Mouse (Mus musculus): ENCODE results near the gene Kcns1. TPM values are rescaled to one million over a fixed set of nuclear protein-coding genes. Genes with fewer than 3 reads are reported as not detected.

Gene Kcns1
- polyA plus RNA-seq, 1 experiment = not detected

- no peak for TF ChIP-seq REST (IDR thresholded peaks at IDR 0.05; ENCODE audit: insufficient read depth, insufficient read length)
- H3K4me3 ChIP-seq = no peak within 1 kb of the TSS
- no peak within 1 kb of the TSS for H3K4me2 ChIP-seq (ENCODE audit: low read depth)
Measured at GRCm38 (mm10) chr2:164182692-164183255, 11.9 kb upstream of the Kcns1 start, which contains the start of gene Wfdc5. Wfdc5 (minus strand) TSS chr2:164182742.

GRCm38 (mm10) chr2:164180770-164181169 lies 9.9 kb upstream of the Kcns1 start:
- Histone ChIP-seq H3K79me2 (ENCODE audit: control insufficient read depth, insufficient read depth) (no peaks in the 10 kb centered on the region), H3K4me3 (no peak overlapping the region), H3K36me3 (ENCODE audit: control insufficient read depth, insufficient read depth) (no peaks in the 10 kb centered on the region), H3ac (ENCODE audit: control insufficient read depth, insufficient read length) (no peak overlapping the region), H3K4me2 (ENCODE audit: low read depth) (no peak overlapping the region), H3K27me3 (ENCODE audit: control insufficient read depth, insufficient read depth, insufficient read length) (peaks cover 69% of the 10 kb centered on the region)
- TF ChIP-seq E2F4 (IDR thresholded peaks at IDR 0.05; ENCODE audit: insufficient read depth) = no peak
- TF ChIP-seq MAX (IDR thresholded peaks at IDR 0.05; ENCODE audit: low read depth) = no peak

More at GRCm38 (mm10) chr2:164182692-164183255, 11.9 kb upstream of the Kcns1 start, which contains the start of gene Wfdc5:
- Histone ChIP-seq H3K27me3 (ENCODE audit: control insufficient read depth, insufficient read depth, insufficient read length) (peaks cover 51% of the 10 kb centered on the region), H3ac (ENCODE audit: control insufficient read depth, insufficient read length) (no peak within 1 kb of the TSS), H3K36me3 (ENCODE audit: control insufficient read depth, insufficient read depth) (no peaks in the 10 kb centered on the region), H3K79me2 (ENCODE audit: control insufficient read depth, insufficient read depth) (no peaks in the 10 kb centered on the region)

DNA sequence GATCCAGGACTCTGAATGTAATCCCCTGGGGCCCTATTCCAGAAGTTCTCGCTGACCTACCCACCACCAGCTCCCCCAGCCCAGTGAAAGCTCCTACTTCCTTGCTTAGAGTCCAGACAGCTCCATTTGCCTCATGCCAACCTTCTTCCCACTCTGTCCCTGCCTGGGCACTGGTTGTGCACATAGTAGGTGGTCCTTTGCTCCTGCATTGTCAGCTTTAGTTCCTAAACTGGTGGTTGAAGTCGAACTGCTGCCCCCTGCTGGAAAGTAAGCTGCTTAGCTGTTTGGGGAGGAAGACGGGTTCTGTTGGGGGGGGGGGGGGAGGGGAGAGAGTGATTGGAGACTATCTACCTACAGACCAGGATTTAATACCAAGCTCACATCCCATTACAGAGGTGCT lies 9.2 kb upstream of the Kcns1 start:
- no peak for TF ChIP-seq POLR2A (IDR thresholded peaks at IDR 0.05; ENCODE audit: insufficient read length, low read depth)
- no peak for TF ChIP-seq E2F4 (IDR thresholded peaks at IDR 0.05; ENCODE audit: insufficient read depth)
- no peak for TF ChIP-seq SRF (IDR thresholded peaks at IDR 0.05; ENCODE audit: control insufficient read depth, insufficient read length, low read depth)
- no peak for TF ChIP-seq CEBPB (IDR thresholded peaks at IDR 0.05; ENCODE audit: insufficient read depth, poor library complexity, severe bottlenecking)
- no peak for TF ChIP-seq REST (IDR thresholded peaks at IDR 0.05; ENCODE audit: insufficient read depth, insufficient read length)
- no peak for TF ChIP-seq USF1 (IDR thresholded peaks at IDR 0.05; ENCODE audit: low read depth)
- TF ChIP-seq TCF12 (IDR thresholded peaks at IDR 0.05; ENCODE audit: insufficient read depth, poor library complexity, severe bottlenecking) = no peak
- no peak for TF ChIP-seq POLR2AphosphoS2 (IDR thresholded peaks at IDR 0.05; ENCODE audit: insufficient read length, low read depth)
- no peak for TF ChIP-seq MAX (IDR thresholded peaks at IDR 0.05; ENCODE audit: low read depth)
- no peak for TF ChIP-seq MYOD1 (IDR thresholded peaks at IDR 0.05; ENCODE audit: control insufficient read depth in 1 of 3, insufficient read length in 2 of 3, low read depth in 2 of 3)
- no peak for TF ChIP-seq MYOG (IDR thresholded peaks at IDR 0.05; ENCODE audit: control insufficient read depth in 1 of 3, insufficient read depth in 1 of 3, insufficient read length in 2 of 3, low read depth in 2 of 3)
- TF ChIP-seq TCF3 (IDR thresholded peaks at IDR 0.05; ENCODE audit: insufficient read length, low read depth) = no peak
- H3K4me2 ChIP-seq (ENCODE audit: low read depth) = no peak overlapping the region
- H3K79me2 ChIP-seq (ENCODE audit: control insufficient read depth, insufficient read depth) = no peaks in the 10 kb centered on the region
- no peaks in the 10 kb centered on the region for H3K36me3 ChIP-seq (ENCODE audit: control insufficient read depth, insufficient read depth)
- H3K4me3 ChIP-seq = no peak overlapping the region
- H3ac ChIP-seq (ENCODE audit: control insufficient read depth, insufficient read length) = no peak overlapping the region
- peaks cover 64% of the 10 kb centered on the region for H3K27me3 ChIP-seq (ENCODE audit: control insufficient read depth, insufficient read depth, insufficient read length)

DNA sequence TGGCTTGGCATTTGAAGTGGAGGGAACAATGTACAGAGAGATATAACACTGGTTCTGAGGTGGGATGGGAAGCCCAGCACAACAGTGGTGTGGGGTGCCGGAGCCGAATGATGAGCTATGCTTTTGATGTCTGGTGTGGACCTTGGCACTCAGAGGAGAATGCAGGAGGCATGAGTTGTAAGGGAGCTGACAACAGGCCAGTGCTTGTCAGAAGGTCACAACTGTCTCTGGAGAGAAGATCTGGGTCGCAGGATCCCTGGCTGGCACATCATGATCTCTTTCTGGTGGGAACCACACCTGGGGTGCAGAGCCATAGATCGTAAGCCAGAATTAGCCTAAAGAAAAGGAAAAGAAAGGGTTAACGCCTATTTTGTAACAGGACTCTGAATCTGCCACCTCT lies 6.9 kb upstream of the Kcns1 start:
- no peaks in the 10 kb centered on the region for H3K79me2 ChIP-seq (ENCODE audit: control insufficient read depth, insufficient read depth)
- no peaks in the 10 kb centered on the region for H3K36me3 ChIP-seq (ENCODE audit: control insufficient read depth, insufficient read depth)
- no peak overlapping the region for H3K4me2 ChIP-seq (ENCODE audit: low read depth)
- no peak for TF ChIP-seq E2F4 (IDR thresholded peaks at IDR 0.05; ENCODE audit: insufficient read depth)
- no peak overlapping the region for H3ac ChIP-seq (ENCODE audit: control insufficient read depth, insufficient read length)
- H3K4me3 ChIP-seq = no peak overlapping the region
- peaks cover 68% of the 10 kb centered on the region for H3K27me3 ChIP-seq (ENCODE audit: control insufficient read depth, insufficient read depth, insufficient read length)

DNA sequence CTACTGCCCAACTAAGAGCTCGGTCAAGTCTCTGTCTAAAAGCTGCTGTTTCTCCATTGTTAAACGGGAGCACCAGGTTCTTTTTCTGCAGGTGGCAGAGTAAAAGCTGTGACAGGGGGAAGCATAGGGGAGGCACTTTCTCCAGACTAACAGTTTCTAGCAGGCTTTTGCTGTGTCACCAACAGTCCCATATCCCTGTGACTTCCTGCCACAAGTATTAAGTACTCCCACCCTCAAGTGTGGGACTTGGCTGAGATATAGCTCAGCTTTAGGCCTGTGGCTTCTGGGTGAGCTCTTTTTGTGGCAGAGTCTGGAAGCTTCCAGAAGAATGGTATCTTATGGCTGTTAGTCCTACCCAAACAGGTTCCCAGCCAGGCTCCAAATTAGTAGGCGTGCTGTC lies 4.9 kb upstream of the Kcns1 start:
- peaks cover 66% of the 10 kb centered on the region for H3K27me3 ChIP-seq (ENCODE audit: control insufficient read depth, insufficient read depth, insufficient read length)
- H3K79me2 ChIP-seq (ENCODE audit: control insufficient read depth, insufficient read depth) = no peaks in the 10 kb centered on the region
- no peaks in the 10 kb centered on the region for H3K36me3 ChIP-seq (ENCODE audit: control insufficient read depth, insufficient read depth)
- H3ac ChIP-seq (ENCODE audit: control insufficient read depth, insufficient read length) = no peak overlapping the region
- no peak overlapping the region for H3K4me3 ChIP-seq
- H3K4me2 ChIP-seq (ENCODE audit: low read depth) = no peak overlapping the region
- TF ChIP-seq USF1 (IDR thresholded peaks at IDR 0.05; ENCODE audit: low read depth) (no peak), MAX (IDR thresholded peaks at IDR 0.05; ENCODE audit: low read depth) (no peak), POLR2A (IDR thresholded peaks at IDR 0.05; ENCODE audit: insufficient read length, low read depth) (no peak), MYOD1 (IDR thresholded peaks at IDR 0.05; ENCODE audit: control insufficient read depth in 1 of 3, insufficient read length in 2 of 3, low read depth in 2 of 3) (no peak), CEBPB (IDR thresholded peaks at IDR 0.05; ENCODE audit: insufficient read depth, poor library complexity, severe bottlenecking) (no peak), MYOG (IDR thresholded peaks at IDR 0.05; ENCODE audit: control insufficient read depth in 1 of 3, insufficient read depth in 1 of 3, insufficient read length in 2 of 3, low read depth in 2 of 3) (no peak), TCF12 (IDR thresholded peaks at IDR 0.05; ENCODE audit: insufficient read depth, poor library complexity, severe bottlenecking) (no peak), SRF (IDR thresholded peaks at IDR 0.05; ENCODE audit: control insufficient read depth, insufficient read length, low read depth) (no peak), REST (IDR thresholded peaks at IDR 0.05; ENCODE audit: insufficient read depth, insufficient read length) (no peak), POLR2AphosphoS2 (IDR thresholded peaks at IDR 0.05; ENCODE audit: insufficient read length, low read depth) (no peak), E2F4 (IDR thresholded peaks at IDR 0.05; ENCODE audit: insufficient read depth) (no peak), TCF3 (IDR thresholded peaks at IDR 0.05; ENCODE audit: insufficient read length, low read depth) (no peak)
